Mouse (Mus musculus): ENCODE results near the gene Dglucy. TPM values are rescaled to one million over a fixed set of nuclear protein-coding genes. Genes with fewer than 3 reads are reported as not detected.

Dglucy gene
- polyA plus RNA-seq, 1 experiment from 2014 or later = 0.49 TPM

GRCm38 (mm10) chr12:100852370-100852769 is 73.5 kb downstream of the Dglucy start:
- WGBS = 85% methylated on average over 3 of the region's 3 CpGs

GRCm38 (mm10) chr12:100856337-100856736 is 77.5 kb downstream of the Dglucy start:
- DNase-seq (ENCODE audit: low spot score) = no peak
- H3K9me3 ChIP-seq = no peaks in the 10 kb centered on the region
- H3K27me3 ChIP-seq (ENCODE audit: insufficient read depth, poor library complexity, severe bottlenecking) = no peaks in the 10 kb centered on the region
- WGBS = 64% methylated on average over 2 of the region's 2 CpGs
- no peak overlapping the region for H3K4me3 ChIP-seq
- no peak overlapping the region for H3K27ac ChIP-seq
- no peaks in the 10 kb centered on the region for H3K36me3 ChIP-seq
- no peaks in the 10 kb centered on the region for H3K4me1 ChIP-seq

More at GRCm38 (mm10) chr12:100852370-100852769, 73.5 kb downstream of the Dglucy start:
- Histone ChIP-seq H3K36me3 (no peaks in the 10 kb centered on the region), H3K4me1 (no peaks in the 10 kb centered on the region), H3K9me3 (no peaks in the 10 kb centered on the region), H3K4me3 (no peak overlapping the region), H3K27me3 (ENCODE audit: insufficient read depth, poor library complexity, severe bottlenecking) (peaks cover 14% of the 10 kb centered on the region; the same call in 1 of the 2 replicates), H3K27ac (no peak overlapping the region)
- no peak for DNase-seq (ENCODE audit: low spot score)

DNA sequence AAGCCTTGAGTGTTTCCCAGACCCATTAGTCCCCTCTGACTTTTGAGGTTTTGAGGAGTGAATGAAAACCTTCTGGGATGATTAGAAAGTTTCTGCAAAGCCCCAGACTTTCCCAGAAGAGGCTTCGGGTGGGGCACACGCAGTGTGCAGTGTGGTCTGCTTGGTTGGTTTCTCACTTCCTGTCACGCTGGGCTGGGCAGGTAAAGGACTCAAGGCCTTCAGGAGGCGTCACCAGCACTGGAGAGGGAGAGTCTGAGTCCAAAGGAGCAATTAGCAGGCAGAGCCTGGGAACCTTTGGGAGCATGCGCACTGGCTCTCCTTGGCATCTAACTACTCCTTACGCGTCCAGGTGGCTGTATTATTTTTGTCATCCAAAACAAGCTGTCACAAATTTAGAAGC is 78.9 kb downstream of the Dglucy start:
- Histone ChIP-seq H3K27ac (no peak overlapping the region), H3K36me3 (no peaks in the 10 kb centered on the region), H3K4me1 (no peaks in the 10 kb centered on the region), H3K9me3 (no peaks in the 10 kb centered on the region), H3K4me3 (no peak overlapping the region), H3K27me3 (ENCODE audit: insufficient read depth, poor library complexity, severe bottlenecking) (no peaks in the 10 kb centered on the region)
- WGBS = 77% methylated on average over 7 of the region's 7 CpGs
- DNase-seq (ENCODE audit: low spot score) = no peak

- peaks cover 5% of the 10 kb centered on the region; the same call in 1 of the 2 replicates for H3K27me3 ChIP-seq (ENCODE audit: insufficient read depth, poor library complexity, severe bottlenecking)
- H3K4me3 ChIP-seq = no peak overlapping the region
- no peak for DNase-seq (ENCODE audit: low spot score)
- no peaks in the 10 kb centered on the region for H3K36me3 ChIP-seq
- no peaks in the 10 kb centered on the region for H3K9me3 ChIP-seq
- no peaks in the 10 kb centered on the region for H3K4me1 ChIP-seq
- WGBS = 78% methylated on average over 3 of the region's 3 CpGs
- no peak overlapping the region for H3K27ac ChIP-seq
These were observed 83.4 kb downstream of the Dglucy start for GRCm38 (mm10) chr12:100862272-100862671.

DNA sequence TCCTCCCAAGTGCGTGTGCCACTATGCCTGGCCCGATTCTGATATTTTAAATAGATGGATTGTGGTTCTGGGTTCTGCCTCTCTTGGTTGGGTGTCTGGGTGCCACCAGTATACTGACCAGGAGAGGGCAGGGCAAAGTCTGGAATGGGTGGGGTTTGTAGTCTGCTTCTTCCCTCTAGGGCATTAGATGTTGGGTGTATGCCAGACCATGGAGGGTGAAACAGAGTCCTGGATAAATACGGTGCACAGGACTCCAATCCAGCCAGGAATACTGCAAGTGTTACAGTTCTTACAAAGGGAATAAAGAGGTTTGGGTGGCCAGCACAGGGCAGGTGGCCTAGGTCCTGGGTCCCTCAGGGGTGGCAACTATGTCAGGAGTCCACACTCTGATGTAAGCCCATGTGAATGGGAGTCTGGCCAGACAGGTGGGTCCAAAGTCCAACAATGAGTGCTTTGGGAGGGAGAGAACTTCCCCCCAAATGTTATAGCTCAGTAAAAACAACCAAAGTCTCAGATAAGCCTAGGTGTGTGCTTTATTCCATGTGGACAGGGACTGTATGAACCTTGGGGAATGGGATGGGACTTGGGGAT is 84.1 kb downstream of the Dglucy start:
- Histone ChIP-seq H3K27ac (no peak overlapping the region), H3K27me3 (ENCODE audit: insufficient read depth, poor library complexity, severe bottlenecking) (peaks cover 5% of the 10 kb centered on the region; the same call in 1 of the 2 replicates), H3K9me3 (no peaks in the 10 kb centered on the region), H3K4me1 (no peaks in the 10 kb centered on the region), H3K36me3 (no peaks in the 10 kb centered on the region), H3K4me3 (no peak overlapping the region)
- WGBS = 83% methylated on average over 3 of the region's 3 CpGs
- no peak for DNase-seq (ENCODE audit: low spot score)

- no peak for DNase-seq (ENCODE audit: low spot score)
- Histone ChIP-seq H3K4me3 (no peak overlapping the region), H3K27me3 (ENCODE audit: insufficient read depth, poor library complexity, severe bottlenecking) (peaks cover 5% of the 10 kb centered on the region; the same call in 1 of the 2 replicates), H3K36me3 (no peaks in the 10 kb centered on the region), H3K27ac (no peak overlapping the region), H3K9me3 (no peaks in the 10 kb centered on the region), H3K4me1 (no peaks in the 10 kb centered on the region)
These were observed 86.2 kb downstream of the Dglucy start for GRCm38 (mm10) chr12:100865072-100865471.

DNA sequence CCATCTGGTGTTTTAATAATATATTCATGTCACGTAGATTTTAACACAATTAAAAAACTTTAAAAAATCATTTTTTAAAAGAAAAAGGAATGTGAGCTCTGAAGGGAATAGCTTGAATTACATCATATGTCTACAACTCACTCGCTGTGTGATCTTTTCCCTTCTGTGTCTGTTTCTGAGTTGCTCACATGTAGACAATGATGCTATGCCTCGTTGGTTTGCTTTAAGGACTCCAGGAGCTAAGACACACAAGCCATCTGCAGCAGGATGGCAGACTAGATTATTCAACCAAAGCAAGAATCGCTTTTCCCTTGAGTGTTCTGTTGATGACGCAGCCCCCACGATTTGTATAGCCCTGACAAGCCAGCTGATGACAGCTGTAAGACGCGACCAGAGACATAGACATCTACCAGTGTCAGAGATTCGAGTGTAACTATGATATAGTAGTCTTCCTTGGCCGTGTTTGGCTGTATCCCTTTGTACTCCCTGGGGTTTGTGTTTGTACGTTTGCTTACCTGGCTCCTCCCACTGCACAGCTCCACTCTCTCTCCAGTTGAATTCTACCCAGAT is 86.7 kb downstream of the Dglucy start:
- Histone ChIP-seq H3K9me3 (no peaks in the 10 kb centered on the region), H3K36me3 (no peaks in the 10 kb centered on the region), H3K4me3 (no peak overlapping the region), H3K27me3 (ENCODE audit: insufficient read depth, poor library complexity, severe bottlenecking) (peaks cover 5% of the 10 kb centered on the region; the same call in 1 of the 2 replicates), H3K27ac (no peak overlapping the region), H3K4me1 (no peaks in the 10 kb centered on the region)
- no peak for DNase-seq (ENCODE audit: low spot score)
- 72% methylated on average over 11 of the region's 11 CpGs for WGBS

- no peak overlapping the region for H3K27ac ChIP-seq
- WGBS = 84% methylated on average over 8 of the region's 8 CpGs
- no peak for DNase-seq (ENCODE audit: low spot score)
- no peak overlapping the region for H3K4me3 ChIP-seq
- H3K27me3 ChIP-seq (ENCODE audit: insufficient read depth, poor library complexity, severe bottlenecking) = peaks cover 8% of the 10 kb centered on the region; the same call in 1 of the 2 replicates
- no peaks in the 10 kb centered on the region for H3K9me3 ChIP-seq
- no peaks in the 10 kb centered on the region for H3K36me3 ChIP-seq
- no peaks in the 10 kb centered on the region for H3K4me1 ChIP-seq
These were observed 88.2 kb downstream of the Dglucy start for GRCm38 (mm10) chr12:100867097-100867496.

GRCm38 (mm10) chr12:100868049-100868622 is 89.3 kb downstream of the Dglucy start:
- peaks cover 6% of the 10 kb centered on the region; the same call in 1 of the 2 replicates for H3K27me3 ChIP-seq (ENCODE audit: insufficient read depth, poor library complexity, severe bottlenecking)
- WGBS = 59% methylated on average over 4 of the region's 4 CpGs

DNA sequence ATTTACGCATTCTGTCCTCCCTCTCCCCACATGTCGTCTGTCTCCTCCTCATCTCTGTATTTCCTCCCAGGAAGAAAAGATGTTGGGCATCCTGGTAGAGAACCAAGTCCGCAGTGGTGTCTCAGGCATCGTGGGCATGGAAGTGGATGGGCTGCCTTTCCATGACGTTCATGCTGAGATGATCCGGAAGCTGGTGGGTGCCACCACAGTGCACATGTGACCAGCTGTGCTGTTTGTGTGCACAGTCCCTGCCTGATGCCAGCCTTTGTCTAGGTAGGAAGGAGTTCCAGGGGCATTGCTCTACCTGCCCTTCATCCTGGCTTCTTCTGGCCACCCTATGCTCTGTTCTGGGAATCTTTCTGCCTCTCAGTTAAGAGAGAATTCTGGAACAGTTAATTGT is 92.4 kb downstream of the Dglucy start:
- H3K36me3 ChIP-seq = no peaks in the 10 kb centered on the region
- no peak overlapping the region for H3K27ac ChIP-seq
- H3K27me3 ChIP-seq (ENCODE audit: insufficient read depth, poor library complexity, severe bottlenecking) = 0 out of 2 replicates have a peak, but pooled peaks cover 4% of the 10 kb centered on the region
- WGBS = 83% methylated on average over 6 of the region's 6 CpGs
- H3K4me3 ChIP-seq = no peak overlapping the region
- H3K4me1 ChIP-seq = no peaks in the 10 kb centered on the region
- DNase-seq (ENCODE audit: low spot score) = no peak
- no peaks in the 10 kb centered on the region for H3K9me3 ChIP-seq

More at GRCm38 (mm10) chr12:100868049-100868622, 89.3 kb downstream of the Dglucy start:
- no peaks in the 10 kb centered on the region for H3K4me1 ChIP-seq
- no peaks in the 10 kb centered on the region for H3K36me3 ChIP-seq
- no peak overlapping the region for H3K4me3 ChIP-seq
- no peak overlapping the region for H3K27ac ChIP-seq
- no peaks in the 10 kb centered on the region for H3K9me3 ChIP-seq
- DNase-seq (ENCODE audit: low spot score) = no peak

- no peaks in the 10 kb centered on the region for H3K4me1 ChIP-seq
- no peak overlapping the region for H3K27ac ChIP-seq
- no peak for DNase-seq (ENCODE audit: low spot score)
- 0 out of 2 replicates have a peak, but pooled peaks cover 4% of the 10 kb centered on the region for H3K27me3 ChIP-seq (ENCODE audit: insufficient read depth, poor library complexity, severe bottlenecking)
- H3K9me3 ChIP-seq = no peaks in the 10 kb centered on the region
- no peak overlapping the region for H3K4me3 ChIP-seq
- no peaks in the 10 kb centered on the region for H3K36me3 ChIP-seq
- 72% methylated on average over 2 of the region's 2 CpGs for WGBS
These were observed 93.0 kb downstream of the Dglucy start for GRCm38 (mm10) chr12:100871841-100872240.

DNA sequence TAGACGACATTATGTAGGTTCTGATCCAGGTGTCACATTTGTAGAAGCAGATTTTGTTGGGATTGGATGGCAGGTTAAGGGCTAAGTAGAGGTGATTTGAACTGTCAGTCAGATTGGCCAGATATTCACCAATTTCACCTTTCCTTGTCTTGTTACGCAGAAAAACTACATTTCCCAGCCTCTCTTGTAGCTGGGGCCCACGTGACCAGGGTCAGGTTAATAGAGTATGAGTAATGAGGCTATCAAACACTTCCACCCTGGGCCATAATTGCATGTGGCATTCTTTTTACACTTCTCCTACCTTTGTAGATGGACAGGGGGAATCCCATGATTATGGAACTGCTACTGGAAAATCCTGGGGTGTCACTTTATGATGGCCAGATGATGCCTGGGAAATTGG is 94.8 kb downstream of the Dglucy start:
- H3K4me1 ChIP-seq = no peaks in the 10 kb centered on the region
- H3K27ac ChIP-seq = no peak overlapping the region
- no peak overlapping the region for H3K4me3 ChIP-seq
- 71% methylated on average over 3 of the region's 3 CpGs for WGBS
- no peaks in the 10 kb centered on the region for H3K9me3 ChIP-seq
- DNase-seq (ENCODE audit: low spot score) = no peak
- H3K27me3 ChIP-seq (ENCODE audit: insufficient read depth, poor library complexity, severe bottlenecking) = 0 out of 2 replicates have a peak, but pooled peaks cover 4% of the 10 kb centered on the region
- H3K36me3 ChIP-seq = no peaks in the 10 kb centered on the region

DNA sequence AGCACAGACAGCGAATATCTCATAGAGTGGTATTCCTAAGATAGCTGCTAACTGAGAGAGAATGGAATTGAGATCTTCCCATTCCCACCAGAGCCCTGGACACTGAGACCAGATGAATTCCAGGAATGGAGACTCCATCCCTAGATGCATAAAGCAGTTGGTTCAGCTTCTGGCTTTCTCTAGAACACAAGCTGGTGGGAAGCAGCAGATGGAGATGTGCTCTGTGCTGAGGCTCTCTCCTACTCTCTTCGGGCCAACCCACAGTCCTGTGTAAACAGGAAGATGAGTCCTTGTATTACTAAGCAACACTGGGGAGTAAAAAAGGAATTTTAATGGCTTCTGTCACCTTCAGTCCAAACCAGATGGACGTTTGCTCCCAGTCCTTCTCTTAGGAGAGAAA is 96.7 kb downstream of the Dglucy start:
- no peaks in the 10 kb centered on the region for H3K4me1 ChIP-seq
- 67% methylated on average over 3 of the region's 3 CpGs for WGBS
- H3K36me3 ChIP-seq = no peaks in the 10 kb centered on the region
- H3K9me3 ChIP-seq = no peaks in the 10 kb centered on the region
- H3K4me3 ChIP-seq = no peak overlapping the region
- H3K27ac ChIP-seq = no peak overlapping the region
- H3K27me3 ChIP-seq (ENCODE audit: insufficient read depth, poor library complexity, severe bottlenecking) = 0 out of 2 replicates have a peak, but pooled peaks cover 4% of the 10 kb centered on the region
- no peak for DNase-seq (ENCODE audit: low spot score)

Measured in heart, embryonic 10.5 days (tissue).